Mouse (Mus musculus) c-Kit-positive CD71-positive TER-119-negative erythroid progenitor cells, embryonic 14.5 days (primary cell): Measurements from ENCODE around the gene Mrc2.

Source experiments
- DNase-seq: peaks from one replicate; pipeline ENCODE4 v3.0.0-alpha.2; 2013; ENCODE audit warnings: low read depth

Gene Mrc2

DNA sequence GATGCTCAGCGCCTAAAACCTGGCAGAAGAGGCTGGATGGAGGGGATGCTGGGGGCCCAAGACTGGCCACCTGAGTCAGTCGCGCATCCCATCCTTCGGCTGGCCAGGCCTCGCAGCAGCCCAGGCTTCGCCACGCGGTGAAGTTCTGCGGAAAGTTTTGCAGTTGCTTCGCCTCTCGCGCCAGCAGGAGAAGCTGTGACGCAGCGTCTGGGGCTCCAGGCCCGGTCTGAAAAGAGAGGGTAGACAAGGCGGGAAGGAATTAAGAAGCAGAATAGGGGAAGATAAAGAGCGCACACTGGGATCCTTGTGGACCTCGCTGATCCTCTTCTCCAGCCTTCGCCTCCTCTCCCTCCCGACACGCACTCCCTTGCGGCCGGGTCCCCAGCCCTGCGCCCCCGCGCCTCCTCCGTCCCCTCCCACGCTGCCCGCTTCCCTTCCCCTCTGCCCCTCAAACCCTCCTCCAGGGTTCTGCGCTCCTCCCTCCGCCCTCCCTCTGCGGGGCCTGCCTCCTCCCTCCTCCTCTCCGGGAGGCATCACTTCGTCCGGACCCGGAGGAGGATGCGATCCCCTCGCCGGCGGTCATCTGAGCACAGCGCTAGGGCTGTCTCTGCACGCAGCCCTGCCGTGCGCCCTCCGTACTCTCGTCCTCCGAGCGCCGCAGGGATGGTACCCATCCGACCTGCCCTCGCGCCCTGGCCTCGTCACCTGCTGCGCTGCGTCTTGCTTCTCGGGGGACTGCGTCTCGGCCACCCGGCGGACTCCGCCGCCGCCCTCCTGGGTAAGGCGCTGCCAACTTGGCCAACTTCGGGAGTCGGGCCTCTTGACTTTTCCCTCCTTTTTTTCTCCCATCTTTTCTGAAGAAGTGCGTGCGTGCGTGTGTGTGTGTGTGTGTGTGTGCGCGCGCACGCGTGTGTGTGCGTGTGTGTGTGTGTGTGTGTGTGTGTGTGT is at the start of gene Mrc2:
Gene Mrc2, plus strand, starts transcription at position 520 of the 948 bp plus-strand sequence.
- DNase-seq: no peak

DNA sequence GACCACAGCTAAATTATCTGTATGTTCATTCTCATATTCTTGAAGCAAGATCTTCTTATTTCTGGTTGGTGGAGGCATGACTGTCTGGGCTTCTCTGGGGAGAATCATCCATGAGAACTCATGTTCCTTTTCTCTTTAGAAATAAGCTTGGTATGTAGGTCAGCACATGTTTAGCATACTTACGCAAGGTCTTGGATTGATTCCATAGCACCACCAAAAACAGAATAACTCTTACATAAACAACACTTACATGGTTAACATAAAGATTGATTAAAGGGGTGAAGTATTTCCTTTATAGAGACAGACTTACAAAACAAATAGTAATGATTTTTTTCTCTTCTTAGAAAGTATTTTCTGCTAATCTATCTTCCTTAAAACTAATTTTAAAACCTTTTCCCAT is 46.1 kb upstream of the Mrc2 start:
- DNase-seq: no peak

DNA sequence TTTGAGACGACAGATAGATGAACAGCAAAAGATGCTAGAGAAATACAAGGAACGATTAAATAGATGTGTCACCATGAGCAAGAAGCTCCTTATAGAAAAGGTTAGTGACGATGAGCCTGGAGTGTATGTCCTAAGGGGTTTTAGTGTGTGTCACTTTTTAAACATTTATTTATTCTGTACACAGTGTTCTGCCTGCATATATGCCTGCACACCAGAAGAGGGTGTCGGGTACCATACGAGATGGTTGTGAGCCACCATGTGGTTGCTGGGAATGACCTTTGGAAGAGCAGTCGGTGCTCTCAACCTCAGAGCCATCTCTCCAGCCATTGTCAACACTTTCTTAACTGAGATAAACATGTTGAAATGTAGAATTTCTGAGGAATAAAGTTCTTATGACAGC is 45.7 kb upstream of the Mrc2 start:
- no peak for DNase-seq

DNA sequence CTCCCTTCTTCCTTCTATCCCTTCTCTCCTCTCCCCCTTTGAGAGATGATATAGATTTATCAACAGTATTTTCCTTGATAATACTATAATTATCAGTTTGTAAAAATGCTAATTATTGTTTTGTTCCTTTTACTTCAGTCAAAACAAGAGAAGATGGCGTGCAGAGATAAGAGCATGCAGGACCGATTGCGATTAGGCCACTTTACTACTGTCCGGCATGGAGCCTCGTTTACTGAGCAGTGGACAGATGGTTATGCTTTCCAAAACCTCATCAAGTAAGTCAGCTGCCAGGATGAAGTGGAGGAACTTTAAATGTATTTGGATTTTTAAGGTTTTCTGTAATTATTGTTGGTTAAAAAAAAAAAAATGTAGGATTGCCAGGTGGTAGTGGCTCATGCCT is 45.1 kb upstream of the Mrc2 start:
- no peak for DNase-seq

DNA sequence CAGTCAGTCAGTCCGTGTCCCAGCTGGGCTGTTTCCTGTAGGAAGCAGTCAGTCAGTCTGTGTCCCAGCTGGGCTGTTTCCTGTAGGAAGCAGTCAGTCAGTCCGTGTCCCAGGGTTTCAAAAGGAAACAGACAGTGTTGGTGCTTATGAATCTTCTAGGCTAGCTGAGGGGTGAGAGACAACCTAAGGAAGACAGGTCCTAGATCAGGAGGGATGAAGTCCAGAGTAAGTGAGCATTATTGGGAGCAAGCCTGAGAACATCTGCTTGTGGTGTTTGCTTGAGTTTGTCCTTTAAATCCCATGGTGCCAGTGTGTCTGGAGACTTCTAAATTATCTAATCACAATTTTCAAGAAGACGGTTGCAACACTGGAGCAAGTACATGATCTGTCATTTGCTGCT is 32.7 kb upstream of the Mrc2 start:
- DNase-seq: no peak

DNA sequence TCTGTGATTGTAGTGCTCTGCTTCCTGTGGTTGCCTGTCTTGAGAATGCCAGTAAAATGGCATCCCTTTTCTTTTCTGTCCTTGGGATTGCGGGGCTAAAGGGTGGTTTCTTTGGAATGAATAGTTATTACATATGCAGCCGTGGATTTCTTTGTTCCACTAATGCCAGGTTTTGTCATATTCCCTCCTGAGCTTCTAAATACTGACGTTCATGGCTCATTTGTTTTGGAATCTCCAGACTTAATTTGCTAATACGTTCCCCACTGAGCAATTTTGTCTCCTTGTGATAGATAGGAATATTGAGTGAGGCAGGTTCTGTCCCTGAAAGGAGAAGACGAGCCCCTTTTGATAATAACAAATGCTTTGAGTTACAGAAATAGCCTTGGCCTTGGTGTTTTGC is 31.3 kb upstream of the Mrc2 start:
- DNase-seq: no peak

DNA sequence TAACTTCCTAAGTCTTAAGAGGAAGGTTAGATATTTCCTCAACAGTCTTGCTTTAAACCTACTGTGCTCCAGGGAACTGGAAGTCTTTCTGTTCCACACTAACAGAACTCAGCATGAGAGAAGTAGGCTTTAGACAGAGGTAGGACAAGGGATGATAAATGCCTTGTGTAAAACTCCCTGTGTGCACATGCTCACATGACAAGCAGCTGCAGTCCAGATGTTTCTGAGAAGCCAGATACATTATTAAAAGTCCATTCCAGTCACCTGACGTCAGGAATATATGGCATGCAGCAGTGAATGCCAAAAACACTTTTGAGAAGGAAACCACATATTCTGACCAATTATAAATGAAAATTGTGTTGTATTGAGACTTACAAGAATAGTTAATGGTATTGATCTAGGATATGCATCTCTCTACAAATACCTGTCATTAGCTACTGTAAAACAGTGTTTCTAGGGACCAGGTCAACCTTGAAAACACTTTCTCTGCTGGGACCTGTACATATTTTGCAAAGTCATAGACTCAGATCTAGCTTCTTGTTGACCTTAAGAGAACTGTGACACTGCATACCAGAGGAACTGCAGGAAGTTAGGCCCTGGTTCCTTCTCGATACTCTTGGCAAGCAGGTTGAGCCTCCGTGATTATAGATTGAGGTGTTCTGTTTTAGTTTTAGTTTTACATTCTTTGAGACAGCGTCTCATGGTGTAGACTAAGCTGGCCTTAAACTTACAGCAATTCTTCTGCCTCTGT is 30.7 kb upstream of the Mrc2 start:
- no peak for DNase-seq

DNA sequence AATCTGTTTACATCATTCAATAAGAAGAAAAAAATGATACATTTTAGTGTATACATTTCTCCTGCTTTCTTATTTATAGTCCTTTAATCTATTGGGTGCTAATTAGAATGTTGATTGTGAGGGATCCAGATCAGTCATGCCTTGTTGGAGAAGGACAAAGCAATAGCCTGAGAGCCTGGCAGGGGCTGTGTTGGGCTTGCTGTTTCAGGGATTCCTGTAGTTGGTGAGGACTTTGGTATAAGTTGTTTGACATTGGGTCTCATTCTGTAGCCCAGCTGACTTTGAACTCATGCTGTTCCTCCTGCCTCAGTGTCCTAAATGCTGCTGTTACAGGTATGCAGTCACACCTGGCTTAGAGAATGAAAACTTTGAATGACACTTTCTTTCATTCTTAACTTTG is 27.9 kb upstream of the Mrc2 start:
- DNase-seq: no peak

DNA sequence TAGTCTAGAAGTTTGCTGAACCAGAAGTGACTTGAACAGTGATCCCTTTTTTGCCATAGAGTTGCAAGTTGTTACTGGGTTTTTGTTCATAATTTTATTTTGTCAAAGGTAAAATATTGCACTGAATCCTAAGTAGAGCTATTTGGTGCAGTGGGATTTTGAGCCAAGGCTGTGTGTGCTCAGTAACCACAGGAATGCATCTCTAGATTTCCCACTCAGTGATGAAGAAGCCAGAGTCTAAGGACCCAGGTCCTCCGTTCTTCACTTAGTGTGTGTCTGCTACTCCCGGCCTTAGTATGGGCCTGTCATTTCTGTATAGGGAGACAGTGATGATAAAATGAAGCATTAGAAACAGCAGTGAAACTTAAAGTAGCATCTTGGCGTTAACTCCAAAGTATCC is 27.5 kb upstream of the Mrc2 start:
- DNase-seq: no peak

DNA sequence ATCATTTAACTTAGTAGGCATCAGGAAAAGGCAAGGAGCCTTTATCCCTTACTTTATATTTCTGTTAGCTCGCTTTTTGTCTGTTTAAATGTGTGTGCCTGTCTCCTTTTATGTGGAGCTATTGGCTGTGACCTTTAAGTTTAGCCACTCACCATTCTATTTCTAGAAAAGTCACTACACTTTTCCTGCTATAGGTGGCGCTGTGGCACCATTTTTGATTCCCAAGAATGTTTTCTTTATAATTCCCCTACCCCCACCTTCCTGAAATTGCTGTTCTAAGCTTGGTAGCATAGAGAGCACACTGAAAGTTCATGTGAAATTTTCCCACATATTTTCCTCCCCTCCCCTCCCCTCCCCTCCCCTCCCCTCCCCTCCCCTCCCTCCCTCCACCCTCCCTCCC is 22.3 kb upstream of the Mrc2 start:
- peak; percentile 59 for DNase-seq

DNA sequence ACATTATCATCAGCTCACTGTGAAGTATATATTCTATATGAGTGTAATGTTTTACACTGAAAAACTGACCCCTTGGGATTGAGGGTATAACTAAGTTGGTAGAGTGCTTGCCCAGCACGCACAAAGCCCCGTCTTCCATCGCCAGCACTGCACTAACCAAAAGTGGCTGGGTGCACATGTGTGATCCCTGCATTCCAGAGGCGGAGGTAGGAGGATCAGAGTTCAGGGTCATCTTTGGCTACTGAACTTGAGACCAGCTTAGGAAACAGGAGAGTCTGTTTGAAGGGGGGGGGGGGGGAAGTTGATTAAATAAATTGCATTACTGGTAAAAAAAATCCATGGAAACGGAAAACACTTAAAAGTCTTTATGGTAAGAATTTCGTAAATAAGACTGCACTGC is 12.0 kb upstream of the Mrc2 start:
- no peak for DNase-seq

DNA sequence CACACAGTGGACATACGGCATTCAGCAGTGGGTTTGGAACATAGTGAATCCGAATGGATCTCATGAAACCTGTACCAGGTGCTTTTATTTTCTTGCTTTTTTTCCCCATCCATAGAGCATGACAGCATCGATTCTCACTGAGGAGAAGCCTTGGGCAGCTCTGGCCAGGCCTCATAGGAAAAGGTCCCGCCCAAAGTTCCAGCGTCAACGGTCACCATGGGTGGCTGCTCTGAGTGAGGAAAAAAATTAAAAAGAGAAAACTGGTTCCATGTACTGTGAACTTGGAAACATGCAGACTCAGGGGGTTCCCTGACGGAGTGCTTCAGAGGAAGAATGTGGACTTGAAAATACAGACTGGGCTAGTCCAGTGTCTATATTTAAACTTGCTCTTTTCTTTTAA is 11.2 kb upstream of the Mrc2 start:
- DNase-seq: no peak

DNA sequence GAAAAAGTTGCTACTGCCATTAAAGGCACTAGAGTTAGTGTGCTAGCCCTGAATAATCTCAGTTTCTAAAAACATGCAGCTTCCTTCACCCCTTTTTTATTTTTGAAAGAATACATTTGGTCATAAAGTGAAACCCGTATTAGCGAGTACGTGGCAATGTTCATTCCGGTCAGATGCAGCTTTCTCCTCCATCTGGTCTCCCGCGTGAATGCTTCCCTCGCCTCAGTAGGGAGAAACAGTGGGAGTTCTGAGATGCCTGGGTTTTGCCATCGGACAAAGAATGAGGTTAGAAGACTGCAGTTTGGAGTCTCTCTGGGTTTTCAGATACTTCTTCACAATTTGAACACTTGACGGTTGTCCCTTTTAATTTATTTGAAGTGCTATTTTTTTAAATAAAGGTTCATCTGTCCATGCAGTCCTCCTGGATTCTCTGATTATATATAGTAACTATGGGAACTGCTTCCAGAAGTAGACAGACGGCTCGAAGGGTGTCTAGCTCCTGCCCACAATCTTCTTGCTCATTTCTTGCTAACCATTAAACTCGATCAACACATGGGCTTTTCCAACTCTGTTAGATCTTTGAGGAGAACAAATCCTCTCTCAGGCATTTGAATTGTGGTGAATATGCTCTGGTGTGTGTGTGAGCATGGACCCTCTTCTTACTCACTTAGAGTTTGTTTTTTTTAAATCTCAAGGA is 10.5 kb upstream of the Mrc2 start:
- DNase-seq: no peak

DNA sequence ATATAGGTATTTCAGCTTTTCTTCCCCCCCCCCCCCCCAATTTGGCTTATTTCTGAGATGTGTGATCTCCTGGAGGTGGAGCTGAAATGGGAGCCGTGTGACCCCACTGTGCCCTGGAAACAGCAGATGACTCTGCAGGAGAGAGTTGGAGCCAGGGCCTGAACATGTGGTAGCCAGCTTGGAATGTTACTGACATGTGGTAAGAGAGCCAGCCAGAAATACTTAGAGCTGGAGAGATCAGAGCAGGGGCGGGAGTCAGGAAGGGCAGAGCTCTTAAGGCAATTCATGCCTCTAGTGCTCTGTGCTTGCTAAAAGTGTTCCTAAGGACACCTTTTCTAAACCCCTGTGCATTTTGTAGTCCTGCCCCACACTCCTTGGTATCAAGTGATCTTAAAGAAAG is 10.0 kb upstream of the Mrc2 start:
- no peak for DNase-seq

DNA sequence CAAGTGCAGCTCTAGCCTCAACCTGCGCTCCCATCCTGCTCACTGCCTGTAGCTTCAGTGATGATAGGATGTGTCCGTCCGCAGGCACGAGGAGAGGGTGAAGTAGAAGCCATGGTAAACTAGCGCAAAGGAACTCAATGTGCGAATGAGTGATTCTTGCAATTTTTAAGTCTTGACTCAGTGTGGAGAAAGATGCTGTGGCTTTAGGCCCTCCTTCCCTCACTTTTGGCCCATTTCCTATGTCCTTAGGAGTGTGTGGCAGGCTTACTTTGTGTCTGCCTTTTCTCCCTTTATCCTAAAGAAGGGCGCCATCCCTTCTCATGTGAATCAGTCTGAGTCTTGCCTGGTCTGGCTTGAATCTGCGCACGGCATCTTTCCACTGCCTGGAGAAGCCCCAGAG is 9.4 kb upstream of the Mrc2 start:
- no peak for DNase-seq

DNA sequence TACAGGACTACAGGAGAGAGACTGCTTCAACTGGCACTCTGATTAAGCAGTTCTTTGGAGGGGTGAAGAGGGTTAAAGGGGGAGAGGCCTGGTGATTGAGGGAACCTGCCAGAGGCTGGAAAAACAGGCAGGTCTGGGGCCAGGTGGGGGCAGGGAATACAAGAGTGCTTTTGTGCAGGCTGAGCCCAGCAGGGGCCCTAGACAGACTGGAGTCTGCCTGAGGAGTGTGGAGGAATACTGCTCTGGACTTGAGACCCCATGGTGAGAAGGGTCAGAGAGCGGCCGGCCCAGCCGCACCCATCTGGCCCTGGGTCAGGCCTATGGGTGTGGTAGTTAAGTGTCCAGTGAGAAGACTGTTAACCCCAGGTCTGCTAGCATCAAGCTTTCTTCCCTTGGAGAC is 6.7 kb upstream of the Mrc2 start:
- DNase-seq: no peak

DNA sequence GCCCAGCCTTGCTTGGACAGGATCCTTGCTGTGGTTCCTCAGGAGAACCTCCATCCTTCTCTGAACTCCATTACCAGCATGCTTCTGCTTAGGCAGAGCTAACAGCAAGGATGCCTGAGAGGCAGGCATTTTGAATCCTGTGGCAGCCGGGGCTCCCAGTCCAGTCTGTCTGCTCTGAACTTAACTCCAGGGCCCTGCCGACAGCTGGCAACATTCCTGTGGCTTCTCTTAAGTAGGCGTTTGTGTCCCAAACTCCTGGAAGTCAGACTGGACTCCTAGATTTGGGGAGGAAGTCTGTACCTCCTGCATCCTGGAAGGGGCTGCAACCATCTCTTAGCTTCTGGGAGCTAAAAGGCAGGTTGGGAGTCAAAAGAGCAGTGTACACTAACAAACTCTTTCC is 3.0 kb upstream of the Mrc2 start:
- no peak for DNase-seq

DNA sequence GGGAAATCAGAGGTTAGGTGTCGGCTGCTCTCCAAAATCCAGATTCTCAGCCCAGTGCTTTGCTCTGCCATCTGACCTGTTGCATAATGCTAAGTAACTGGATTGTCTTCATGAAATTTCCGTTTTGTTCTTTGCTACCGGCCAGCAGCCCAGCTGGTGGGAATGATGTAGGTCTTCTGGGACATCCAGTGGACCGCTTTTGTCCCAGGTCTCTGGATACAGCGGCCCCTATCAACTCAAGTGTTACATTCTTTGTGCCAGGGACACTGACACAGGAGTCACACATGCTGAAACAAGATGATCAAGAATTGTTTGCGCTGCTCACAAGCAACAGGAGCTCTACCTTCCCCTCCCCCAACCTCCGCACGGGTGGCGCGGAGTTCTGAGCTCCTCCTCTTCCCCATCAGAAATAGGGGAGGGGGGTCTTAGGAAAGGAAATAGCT is 741 bp upstream of the Mrc2 start:
- DNase-seq: no peak

DNA sequence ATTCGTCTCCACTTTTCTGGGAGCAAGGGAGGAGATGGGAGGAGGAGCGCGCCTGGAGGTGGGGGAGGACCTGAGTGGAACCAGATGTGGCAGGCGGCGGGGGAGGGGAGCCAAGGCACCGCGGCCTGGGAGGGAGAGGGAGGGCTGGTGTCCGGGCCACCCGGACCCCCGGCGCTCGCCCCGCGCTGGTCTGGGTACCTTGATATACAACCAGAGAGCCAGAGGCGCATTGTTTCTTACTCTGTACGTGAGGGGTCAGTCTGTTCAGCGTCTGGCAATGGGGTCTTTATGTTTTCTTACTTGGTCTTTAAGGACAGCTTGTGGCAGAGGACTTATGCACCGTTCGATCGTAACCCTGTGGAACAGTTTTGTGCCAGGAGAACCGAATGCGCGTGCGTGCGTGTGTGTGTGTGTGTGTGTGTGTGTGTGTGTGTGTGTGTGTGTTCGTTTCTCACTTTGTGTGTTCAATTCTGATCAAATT is 698 bp downstream of the Mrc2 start:
- DNase-seq: no peak

DNA sequence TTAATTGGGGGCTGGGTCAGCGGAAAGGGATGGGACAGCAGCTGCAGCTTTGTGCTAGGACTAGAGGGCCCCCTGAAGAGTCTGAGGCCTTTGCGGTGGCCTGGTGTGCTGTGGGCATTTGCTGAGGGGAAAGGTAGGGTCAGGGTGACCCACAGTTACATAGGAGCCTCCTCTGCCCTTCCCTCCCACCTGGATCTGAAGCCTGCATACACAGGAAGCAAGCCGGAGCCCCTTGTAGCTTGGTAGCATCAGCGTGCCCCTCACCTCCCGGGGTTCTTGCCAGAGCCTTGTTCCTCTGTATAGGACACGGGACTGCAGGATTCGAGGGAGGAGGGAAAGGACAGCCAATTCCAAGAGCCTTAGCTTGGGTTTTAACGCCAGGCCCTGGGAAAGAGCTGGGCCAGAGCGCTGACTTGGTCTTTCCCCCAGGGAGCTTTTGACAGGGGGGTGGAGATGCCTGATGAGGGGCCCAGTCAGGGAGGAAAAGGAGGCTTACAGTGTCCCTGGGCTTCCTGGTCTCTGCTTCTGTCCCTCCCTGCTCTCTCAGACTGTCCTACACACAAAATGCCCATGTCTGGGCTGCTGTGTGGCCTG is 1.6 kb downstream of the Mrc2 start:
- DNase-seq: no peak

DNA sequence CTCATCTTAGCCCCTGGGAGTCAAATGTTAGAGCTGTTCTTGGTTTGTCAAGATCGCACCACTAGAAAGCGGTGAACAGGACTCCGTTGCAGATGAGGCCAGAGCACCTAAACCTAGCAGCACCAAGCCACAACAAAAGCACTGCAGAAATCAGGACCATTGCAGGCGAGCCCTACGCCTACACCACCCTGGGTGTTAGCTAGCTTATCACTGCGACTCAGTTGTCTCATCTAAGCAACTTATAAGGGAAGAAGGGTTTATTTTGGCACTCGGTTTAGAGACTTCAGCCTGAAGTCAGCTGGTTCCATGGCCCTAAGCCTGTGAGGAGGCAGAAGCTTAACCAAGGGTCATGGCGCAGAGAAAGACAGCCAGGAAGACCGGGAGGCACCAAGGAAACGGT is 3.6 kb downstream of the Mrc2 start:
- no peak for DNase-seq

DNA sequence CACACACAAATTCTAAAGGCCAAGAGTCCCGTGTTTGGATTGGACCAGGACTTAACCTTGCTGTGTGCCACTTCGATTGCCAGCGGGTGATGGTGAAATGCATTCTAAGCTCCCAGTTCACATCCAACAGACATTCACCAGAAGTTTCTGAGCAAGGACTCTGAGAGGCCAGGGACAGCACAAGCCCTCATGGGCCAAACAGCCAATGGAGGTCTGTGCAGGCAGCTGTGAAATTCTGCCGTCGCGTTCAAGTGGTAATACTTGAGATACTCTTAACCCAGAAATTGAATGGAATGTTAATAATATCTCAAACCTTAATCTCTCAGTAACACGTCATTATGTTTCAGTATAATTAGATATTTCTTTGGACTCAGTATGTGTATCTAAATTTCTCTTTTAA is 17.8 kb downstream of the Mrc2 start:
- no peak for DNase-seq
